Mouse (Mus musculus) kidney, adult 11 months (tissue): ENCODE results near the gene Vmn1r226.

Source experiments
- DNase-seq: peaks from one replicate; pipeline ENCODE4 v3.0.0; 2022

Vmn1r226 gene

GRCm38 (mm10) chr17:20682543-20682942, at the start of gene Vmn1r226:
Gene Vmn1r226 (plus strand): TSS chr17:20682843.
- DNase-seq = no peak

GRCm38 (mm10) chr17:20729543-20729942, 46.9 kb downstream of the Vmn1r226 start, which contains the start of gene Vmn1r227:
Gene Vmn1r227 (plus strand): TSS chr17:20729843.
- DNase-seq = no peak
